Mouse (Mus musculus): ENCODE measurements around the gene Amtn.

DNA sequence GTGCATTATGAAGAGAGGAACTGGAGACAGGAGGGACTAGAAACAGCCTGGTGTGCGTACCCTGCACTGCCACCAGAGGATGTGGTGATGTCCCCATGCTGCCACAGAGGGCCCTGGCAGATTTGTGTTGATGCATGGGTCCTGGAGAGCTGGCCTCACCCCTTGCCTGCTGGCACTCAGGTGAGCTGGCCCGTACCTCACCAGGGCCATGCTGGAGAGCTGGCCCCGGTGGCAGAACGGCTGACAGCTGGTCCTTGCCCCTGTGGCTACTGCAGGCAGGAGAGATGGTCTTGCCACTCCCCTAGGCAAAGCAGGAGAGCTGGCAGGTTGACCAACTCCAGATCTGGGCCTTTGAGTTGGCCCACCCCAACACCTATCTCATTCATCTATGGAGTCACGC is 22.7 kb downstream of the Amtn start:
- TF ChIP-seq POLR2A (IDR thresholded peaks at IDR 0.05; ENCODE audit: low read depth, low read length): no peak
- no peak for TF ChIP-seq CTCF (conservative IDR thresholded peaks at IDR 0.05; ENCODE audit: insufficient read depth, insufficient read length, low read depth, low read length)
